Mouse (Mus musculus): Measurements from ENCODE around the gene Gtf3c2. TPM values are rescaled to one million over a fixed set of nuclear protein-coding genes. Genes with fewer than 3 reads are reported as not detected.

Gene Gtf3c2
- polyA plus RNA-seq, 1 experiment from 2014 or later, result 136 TPM

DNA sequence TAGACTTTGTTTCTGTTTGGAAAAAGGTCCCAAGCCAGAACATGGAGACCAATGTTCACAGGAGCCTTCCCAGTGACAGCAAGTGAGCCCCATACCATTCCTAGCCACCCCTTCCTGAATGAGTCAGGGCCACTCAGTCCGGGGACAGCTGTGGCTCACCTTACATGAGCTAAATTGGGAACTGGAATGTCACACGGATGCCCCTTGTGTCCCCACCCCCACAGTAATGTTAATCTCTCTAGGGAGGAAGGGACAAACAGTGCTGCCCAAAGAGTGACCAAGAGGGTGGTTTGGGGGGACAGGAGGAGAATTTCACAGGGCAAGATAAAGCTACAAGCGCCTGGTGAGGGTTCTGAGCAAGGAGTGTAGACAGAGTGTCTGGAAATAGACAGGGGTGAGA, 63.6 kb downstream of the Gtf3c2 start, which contains the start of gene Trim54:
Trim54 (plus strand) TSS at position 359 of the 400 bp plus-strand sequence.
- no peak for DNase-seq (ENCODE audit: low spot score)
- Histone ChIP-seq H3K27ac (no peak within 1 kb of the TSS), H3K4me1 (no peaks in the 10 kb centered on the region), H3K27me3 (ENCODE audit: low read depth, poor library complexity, severe bottlenecking) (peaks cover 17% of the 10 kb centered on the region), H3K9me3 (replicated peaks) (no peaks in the 10 kb centered on the region), H3K4me3 (no peak within 1 kb of the TSS), H3K36me3 (no peaks in the 10 kb centered on the region)
- WGBS, result 31% methylated on average over 3 of the region's 3 CpGs

GRCm38 (mm10) chr5:31110781-31111180, 69.2 kb downstream of the Gtf3c2 start:
- no peak overlapping the region for H3K4me3 ChIP-seq
- no peaks in the 10 kb centered on the region for H3K4me1 ChIP-seq
- no peaks in the 10 kb centered on the region for H3K36me3 ChIP-seq
- no peak for DNase-seq (ENCODE audit: low spot score)
- H3K27ac ChIP-seq, result no peak overlapping the region
- H3K9me3 ChIP-seq (replicated peaks), result no peaks in the 10 kb centered on the region
- H3K27me3 ChIP-seq (ENCODE audit: low read depth, poor library complexity, severe bottlenecking), result peaks cover 6% of the 10 kb centered on the region; the same call in 1 of the 2 replicates
- 31% methylated on average over 7 of the region's 7 CpGs for WGBS

GRCm38 (mm10) chr5:31108000-31108490, 71.9 kb downstream of the Gtf3c2 start, which contains the start of gene Slc30a3:
Gene Slc30a3, minus strand, starts transcription at chr5:31108237.
- H3K4me3 ChIP-seq, result no peak within 1 kb of the TSS
- WGBS, result 90% methylated on average over 18 of the region's 18 CpGs
- no peaks in the 10 kb centered on the region for H3K36me3 ChIP-seq
- H3K9me3 ChIP-seq (replicated peaks), result no peaks in the 10 kb centered on the region
- H3K27me3 ChIP-seq (ENCODE audit: low read depth, poor library complexity, severe bottlenecking), result no peaks in the 10 kb centered on the region
- H3K4me1 ChIP-seq, result no peaks in the 10 kb centered on the region
- H3K27ac ChIP-seq, result no peak within 1 kb of the TSS
- DNase-seq (ENCODE audit: low spot score), result no peak

Other genes with a start within 250 kb of the Gtf3c2 start
- 1.0 and 2.5 TPM in 2 replicates for gene Cgref1, start 234.6 kb downstream of the Gtf3c2 start, polyA plus RNA-seq (2016; fragmentation: Nextera tagmentation; extraction: Ambion mirVana)
- 139 and 142 TPM in 2 replicates for gene Preb, start 219.8 kb downstream of the Gtf3c2 start, polyA plus RNA-seq (2016; fragmentation: Nextera tagmentation; extraction: Ambion mirVana)
- not detected in 2 replicates for gene Tcf23, start 211.5 kb downstream of the Gtf3c2 start, polyA plus RNA-seq (2016; fragmentation: Nextera tagmentation; extraction: Ambion mirVana)
- gene Atraid, start 131.8 kb downstream of the Gtf3c2 start, polyA plus RNA-seq (2016; fragmentation: Nextera tagmentation; extraction: Ambion mirVana), result 51.8 and 69.7 TPM in 2 replicates
- gene Slc5a6, start 131.2 kb downstream of the Gtf3c2 start, polyA plus RNA-seq (2016; fragmentation: Nextera tagmentation; extraction: Ambion mirVana), result 10.4 and 10.8 TPM in 2 replicates
- 63.1 and 71.3 TPM in 2 replicates for gene Cad, start 125.4 kb downstream of the Gtf3c2 start, polyA plus RNA-seq (2016; fragmentation: Nextera tagmentation; extraction: Ambion mirVana)
- not detected in 2 replicates for gene Dnajc5g, start 73.9 kb downstream of the Gtf3c2 start, polyA plus RNA-seq (2016; fragmentation: Nextera tagmentation; extraction: Ambion mirVana)
- 0.24 and 0.26 TPM in 2 replicates for gene Slc30a3, start 71.9 kb downstream of the Gtf3c2 start, polyA plus RNA-seq (2016; fragmentation: Nextera tagmentation; extraction: Ambion mirVana)
- gene Trim54, start 63.4 kb downstream of the Gtf3c2 start, polyA plus RNA-seq (2016; fragmentation: Nextera tagmentation; extraction: Ambion mirVana), result 0.23 TPM in 1 of 2 replicates, not detected in the other
- gene Ucn, start 41.3 kb downstream of the Gtf3c2 start, polyA plus RNA-seq (2016; fragmentation: Nextera tagmentation; extraction: Ambion mirVana), result not detected in 2 replicates
- 54.2 and 66.0 TPM in 2 replicates for gene Mpv17, start 25.9 kb downstream of the Gtf3c2 start, polyA plus RNA-seq (2016; fragmentation: Nextera tagmentation; extraction: Ambion mirVana)
- gene Gm29609, start 233 bp downstream of the Gtf3c2 start, polyA plus RNA-seq (2016; fragmentation: Nextera tagmentation; extraction: Ambion mirVana), result 1.0 and 1.3 TPM in 2 replicates
- 128 and 140 TPM in 2 replicates for gene Snx17, start 13.1 kb upstream of the Gtf3c2 start, polyA plus RNA-seq (2016; fragmentation: Nextera tagmentation; extraction: Ambion mirVana)
- gene Eif2b4, start 13.3 kb upstream of the Gtf3c2 start, polyA plus RNA-seq (2016; fragmentation: Nextera tagmentation; extraction: Ambion mirVana), result 85.7 and 89.6 TPM in 2 replicates
- gene Zfp513, start 22.2 kb upstream of the Gtf3c2 start, polyA plus RNA-seq (2016; fragmentation: Nextera tagmentation; extraction: Ambion mirVana), result 11.8 and 11.9 TPM in 2 replicates
- gene Ppm1g, start 40.5 kb upstream of the Gtf3c2 start, polyA plus RNA-seq (2016; fragmentation: Nextera tagmentation; extraction: Ambion mirVana), result 189 and 210 TPM in 2 replicates
- 118 and 133 TPM in 2 replicates for gene Nrbp1, start 60.7 kb upstream of the Gtf3c2 start, polyA plus RNA-seq (2016; fragmentation: Nextera tagmentation; extraction: Ambion mirVana)
- 0.40 and 0.48 TPM in 2 replicates for gene Gm9970, start 61.1 kb upstream of the Gtf3c2 start, polyA plus RNA-seq (2016; fragmentation: Nextera tagmentation; extraction: Ambion mirVana)
- 18.3 and 26.7 TPM in 2 replicates for gene Krtcap3, start 71.5 kb upstream of the Gtf3c2 start, polyA plus RNA-seq (2016; fragmentation: Nextera tagmentation; extraction: Ambion mirVana)
- gene Ift172, start 111.0 kb upstream of the Gtf3c2 start, polyA plus RNA-seq (2016; fragmentation: Nextera tagmentation; extraction: Ambion mirVana), result 34.7 and 48.6 TPM in 2 replicates
- gene Fndc4, start 115.9 kb upstream of the Gtf3c2 start, polyA plus RNA-seq (2016; fragmentation: Nextera tagmentation; extraction: Ambion mirVana), result 69.0 and 70.6 TPM in 2 replicates
- 0.31 TPM in 1 of 2 replicates, not detected in the other for gene Gckr, start 117.3 kb upstream of the Gtf3c2 start, polyA plus RNA-seq (2016; fragmentation: Nextera tagmentation; extraction: Ambion mirVana)